Mouse (Mus musculus): ENCODE results near the gene Thnsl2. TPM values are rescaled to one million over a fixed set of nuclear protein-coding genes. Genes with fewer than 3 reads are reported as not detected.

Gene Thnsl2
- polyA plus RNA-seq, 1 experiment from 2014 or later: 6.4 TPM

DNA sequence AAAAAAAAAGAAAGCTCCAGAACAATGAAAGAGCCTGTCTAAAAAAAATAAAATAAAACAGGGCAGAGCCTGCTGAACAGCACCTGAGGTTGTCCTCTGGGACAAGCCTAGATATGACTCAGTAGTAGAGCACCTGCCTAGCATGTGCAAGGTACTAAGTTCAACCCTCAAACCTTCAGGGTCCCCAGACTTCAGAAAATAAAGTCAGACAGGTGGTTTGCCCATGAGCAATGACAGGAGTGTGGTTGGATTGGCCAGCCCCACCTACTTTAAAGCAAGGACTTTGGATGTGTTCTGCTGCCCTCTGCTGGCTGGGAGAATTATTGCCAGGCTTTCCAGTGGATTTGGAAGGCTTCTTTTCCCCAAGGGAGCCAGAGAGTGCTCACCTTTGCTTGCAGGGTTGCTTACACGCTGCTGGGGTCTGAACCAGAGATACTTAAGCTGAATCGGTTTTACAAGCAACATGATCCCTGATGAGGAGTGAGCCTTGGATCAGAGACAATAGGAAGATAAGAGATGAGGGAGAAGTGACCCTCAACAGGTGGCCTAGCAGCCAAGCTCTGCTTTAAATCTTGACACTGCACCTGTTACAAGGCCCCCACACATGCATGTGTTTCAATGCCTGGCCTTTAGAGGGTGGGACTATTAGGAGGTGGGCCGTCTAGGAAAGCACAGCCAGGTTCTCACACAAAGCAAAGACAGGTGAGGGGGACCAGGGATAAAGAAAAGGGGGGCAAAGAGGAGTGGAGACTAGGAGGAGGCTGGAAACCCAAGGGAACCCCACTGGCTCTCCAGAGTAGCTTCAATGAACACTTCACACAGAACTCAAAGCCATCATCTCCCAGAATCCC is 19.0 kb downstream of the Thnsl2 start:
- peak; percentile 83 for DNase-seq (ENCODE audit: low spot score)
- Histone ChIP-seq H3K27ac (replicated peaks) (no peak overlapping the region), H3K9me3 (replicated peaks) (no peaks in the 10 kb centered on the region), H3K27me3 (ENCODE audit: low read depth, poor library complexity, severe bottlenecking) (no peaks in the 10 kb centered on the region), H3K4me1 (no peaks in the 10 kb centered on the region), H3K4me3 (no peak overlapping the region), H3K36me3 (no peaks in the 10 kb centered on the region)
- 6% methylated on average over 3 of the region's 3 CpGs for WGBS

DNA sequence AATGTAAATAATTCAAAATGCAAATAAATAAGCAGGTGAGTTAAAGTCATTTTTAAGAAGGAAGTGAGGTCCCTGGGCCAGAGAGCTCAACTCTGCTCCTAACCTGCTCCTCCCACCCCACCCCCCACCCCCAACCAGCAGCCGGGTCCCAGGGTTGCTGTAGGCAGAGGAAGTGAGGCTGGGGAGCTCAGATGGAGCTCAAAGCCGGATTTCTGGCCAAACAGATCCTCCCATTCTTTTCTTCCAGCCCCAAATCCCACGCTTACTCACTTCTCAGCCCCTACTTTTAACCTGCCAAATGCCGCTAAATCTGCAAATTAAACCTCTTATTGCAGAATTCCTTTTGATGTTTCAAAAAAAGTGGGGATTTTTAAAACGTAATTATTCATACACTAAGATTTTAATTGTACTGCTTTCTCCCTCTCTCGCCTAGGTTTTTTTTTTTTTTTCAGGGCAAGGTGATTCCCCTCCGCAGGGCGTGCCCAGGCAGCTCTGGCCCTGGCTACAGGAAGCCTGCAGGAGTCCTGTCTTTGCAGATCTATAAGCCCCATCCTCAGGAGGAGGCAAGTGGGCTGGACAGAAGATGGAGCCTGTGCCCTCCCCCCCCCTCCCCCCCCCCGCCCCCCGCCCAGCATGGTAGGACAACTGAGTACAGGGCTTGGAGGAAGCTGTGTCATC is 24.5 kb downstream of the Thnsl2 start:
- Histone ChIP-seq H3K27me3 (ENCODE audit: low read depth, poor library complexity, severe bottlenecking) (no peaks in the 10 kb centered on the region), H3K36me3 (no peaks in the 10 kb centered on the region), H3K4me3 (no peak overlapping the region), H3K9me3 (replicated peaks) (no peaks in the 10 kb centered on the region), H3K4me1 (peaks cover 11% of the 10 kb centered on the region), H3K27ac (replicated peaks) (no peak overlapping the region)
- peak; percentile 13 for DNase-seq (ENCODE audit: low spot score)
- under 1% methylated on average over 10 of the region's 10 CpGs for WGBS

DNA sequence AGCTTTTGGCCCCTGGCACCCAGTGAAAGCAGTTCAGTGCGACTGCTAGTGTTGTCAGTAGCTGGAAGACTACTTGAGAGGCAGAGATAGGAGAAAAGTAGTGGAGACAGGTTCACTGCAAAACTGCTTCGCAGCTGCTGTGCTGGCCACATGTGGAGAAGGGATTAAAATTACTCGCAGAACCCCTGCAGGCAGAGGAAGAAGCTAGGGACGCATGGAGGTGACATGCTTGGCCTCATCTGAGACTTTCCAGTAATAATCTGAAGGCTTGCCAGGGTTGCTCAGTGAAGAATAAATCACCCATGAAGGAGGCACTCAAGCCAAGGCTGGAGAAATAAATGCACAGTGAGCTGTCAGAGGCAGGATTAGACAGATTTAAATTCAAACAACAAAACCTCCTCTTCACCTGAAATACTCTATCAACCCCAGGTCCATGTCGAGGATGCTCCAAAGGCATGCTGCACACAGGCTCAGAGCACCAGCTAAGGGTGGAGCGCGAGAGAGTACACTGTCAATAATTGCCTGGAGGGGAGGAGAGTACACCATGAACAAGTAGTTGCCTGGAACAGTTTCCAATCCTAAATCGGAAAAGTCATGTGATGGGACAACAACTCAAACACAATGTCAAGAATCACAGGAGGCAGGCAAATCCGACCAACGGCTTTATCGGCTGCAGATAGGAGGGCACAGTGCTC is 32.7 kb downstream of the Thnsl2 start:
- Histone ChIP-seq H3K9me3 (replicated peaks) (no peaks in the 10 kb centered on the region), H3K4me1 (0 out of 2 replicates have a peak, but pooled peaks cover 5% of the 10 kb centered on the region), H3K36me3 (no peaks in the 10 kb centered on the region), H3K27ac (replicated peaks) (no peak overlapping the region), H3K4me3 (no peak overlapping the region), H3K27me3 (ENCODE audit: low read depth, poor library complexity, severe bottlenecking) (no peaks in the 10 kb centered on the region)
- no peak for DNase-seq (ENCODE audit: low spot score)
- 69% methylated on average over 11 of the region's 11 CpGs for WGBS

GRCm38 (mm10) chr6:71106170-71106945 is 37.9 kb downstream of the Thnsl2 start:
- H3K27me3 ChIP-seq (ENCODE audit: low read depth, poor library complexity, severe bottlenecking): no peaks in the 10 kb centered on the region
- H3K9me3 ChIP-seq (replicated peaks): no peaks in the 10 kb centered on the region
- WGBS: 82% methylated on average over 19 of the region's 19 CpGs
- no peak overlapping the region for H3K4me3 ChIP-seq
- no peaks in the 10 kb centered on the region for H3K36me3 ChIP-seq
- no peak overlapping the region for H3K27ac ChIP-seq (replicated peaks)
- DNase-seq (ENCODE audit: low spot score): no peak
- 0 out of 2 replicates have a peak, but pooled peaks cover under 1% of the 10 kb centered on the region for H3K4me1 ChIP-seq

GRCm38 (mm10) chr6:71096126-71096525 is 48.1 kb downstream of the Thnsl2 start:
- Histone ChIP-seq H3K4me3 (no peak overlapping the region), H3K27ac (replicated peaks) (no peak overlapping the region), H3K4me1 (no peaks in the 10 kb centered on the region), H3K36me3 (no peaks in the 10 kb centered on the region), H3K9me3 (replicated peaks) (no peaks in the 10 kb centered on the region), H3K27me3 (ENCODE audit: low read depth, poor library complexity, severe bottlenecking) (no peaks in the 10 kb centered on the region)
- WGBS: 88% methylated on average over 3 of the region's 3 CpGs
- DNase-seq (ENCODE audit: low spot score): no peak

- Histone ChIP-seq H3K4me3 (no peak overlapping the region), H3K4me1 (no peaks in the 10 kb centered on the region), H3K36me3 (no peaks in the 10 kb centered on the region), H3K27ac (replicated peaks) (no peak overlapping the region), H3K9me3 (replicated peaks) (no peaks in the 10 kb centered on the region), H3K27me3 (ENCODE audit: low read depth, poor library complexity, severe bottlenecking) (no peaks in the 10 kb centered on the region)
- 78% methylated on average over 5 of the region's 5 CpGs for WGBS
- no peak for DNase-seq (ENCODE audit: low spot score)
These were observed 49.5 kb downstream of the Thnsl2 start for GRCm38 (mm10) chr6:71094693-71095092.

DNA sequence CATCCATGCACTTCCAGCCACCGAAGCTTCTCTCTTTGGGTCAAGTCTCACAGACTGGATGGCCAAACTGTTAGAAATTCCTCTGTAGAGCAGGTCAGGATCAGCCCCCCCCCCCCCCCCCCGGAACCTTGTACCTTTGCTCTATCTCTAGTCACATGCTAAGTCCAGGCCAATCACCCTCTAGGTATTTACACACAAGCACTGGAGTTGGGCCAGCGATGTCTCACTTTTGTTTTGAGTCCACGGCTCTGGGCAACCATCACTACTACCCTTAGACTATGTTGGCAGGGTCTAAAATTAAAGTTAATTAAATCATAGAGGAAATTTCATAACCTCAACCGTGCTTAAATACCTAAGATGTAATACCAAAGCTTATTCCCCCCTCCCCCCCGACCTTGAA is 50.6 kb downstream of the Thnsl2 start:
- H3K4me3 ChIP-seq: no peak overlapping the region
- WGBS: 87% methylated on average over 6 of the region's 6 CpGs

DNA sequence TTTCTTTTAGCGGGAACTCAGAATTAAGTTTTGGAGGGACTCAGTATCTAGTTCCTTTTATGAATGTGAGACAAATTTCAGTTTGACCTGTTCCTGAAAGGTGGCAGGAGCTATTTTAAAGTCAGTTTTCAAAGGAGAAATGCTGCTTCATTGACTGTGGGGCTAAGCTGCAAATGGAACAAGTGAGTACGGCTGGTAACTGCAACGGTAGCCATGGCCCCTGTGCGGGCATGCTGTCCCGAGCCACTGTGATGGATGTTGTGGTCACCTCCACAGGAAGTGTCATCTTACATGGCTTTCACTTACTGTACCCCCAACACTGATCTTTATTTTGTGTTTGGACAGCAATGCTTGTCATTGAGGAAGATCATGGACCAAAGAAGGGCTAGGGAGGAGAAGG is 53.8 kb downstream of the Thnsl2 start:
- Histone ChIP-seq H3K36me3 (no peaks in the 10 kb centered on the region), H3K4me3 (no peak overlapping the region), H3K27me3 (ENCODE audit: low read depth, poor library complexity, severe bottlenecking) (no peaks in the 10 kb centered on the region), H3K4me1 (no peaks in the 10 kb centered on the region), H3K27ac (replicated peaks) (no peak overlapping the region), H3K9me3 (replicated peaks) (no peaks in the 10 kb centered on the region)
- WGBS: 88% methylated on average over 5 of the region's 5 CpGs
- DNase-seq (ENCODE audit: low spot score): no peak

More for the DNA sequence above, 50.6 kb downstream of the Thnsl2 start:
- DNase-seq (ENCODE audit: low spot score): no peak
- Histone ChIP-seq H3K27ac (replicated peaks) (no peak overlapping the region), H3K27me3 (ENCODE audit: low read depth, poor library complexity, severe bottlenecking) (no peaks in the 10 kb centered on the region), H3K9me3 (replicated peaks) (no peaks in the 10 kb centered on the region), H3K36me3 (no peaks in the 10 kb centered on the region), H3K4me1 (no peaks in the 10 kb centered on the region)

DNA sequence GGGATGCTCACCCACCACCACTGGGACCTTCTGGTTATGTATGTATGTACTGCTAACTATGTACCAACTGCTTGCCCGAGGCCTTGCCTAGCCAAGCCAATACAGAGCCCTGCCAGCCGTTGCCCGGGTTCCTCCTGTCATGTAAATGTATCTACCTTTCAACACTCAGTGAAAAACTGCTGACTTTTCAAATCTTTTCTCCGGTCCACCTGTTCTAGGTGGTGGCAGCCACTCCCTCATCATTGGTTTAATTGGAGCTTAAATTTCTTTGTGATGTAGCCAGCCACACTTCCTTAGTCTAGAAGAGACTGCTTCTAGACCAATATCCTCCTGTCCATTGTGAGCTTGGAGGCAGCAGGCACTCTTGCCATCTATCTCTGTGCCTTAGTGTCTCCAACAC is 54.5 kb downstream of the Thnsl2 start:
- WGBS: 85% methylated on average over 4 of the region's 4 CpGs
- H3K27me3 ChIP-seq (ENCODE audit: low read depth, poor library complexity, severe bottlenecking): no peaks in the 10 kb centered on the region
- no peak for DNase-seq (ENCODE audit: low spot score)
- H3K4me1 ChIP-seq: no peaks in the 10 kb centered on the region
- H3K36me3 ChIP-seq: no peaks in the 10 kb centered on the region
- no peak overlapping the region for H3K27ac ChIP-seq (replicated peaks)
- no peak overlapping the region for H3K4me3 ChIP-seq
- no peaks in the 10 kb centered on the region for H3K9me3 ChIP-seq (replicated peaks)

DNA sequence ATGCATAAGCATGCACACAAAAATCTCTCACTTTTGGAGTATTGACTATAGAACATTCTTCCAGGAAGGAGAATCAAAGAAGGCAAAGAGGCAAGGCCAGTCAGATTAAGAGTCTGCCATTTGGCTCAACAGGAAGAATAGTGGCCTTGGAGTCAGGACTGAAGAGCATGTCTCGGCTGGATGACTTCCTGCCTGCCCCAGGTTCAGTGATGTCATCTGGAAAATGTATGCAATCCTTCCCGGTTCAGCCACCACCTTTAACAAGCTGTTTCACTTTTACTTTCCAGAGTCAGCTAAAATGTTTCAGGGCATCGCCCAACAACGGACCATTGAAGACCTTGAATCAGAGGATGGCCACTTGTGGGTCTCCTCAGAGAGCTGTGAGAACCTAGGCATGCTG is 55.2 kb downstream of the Thnsl2 start:
- WGBS: 78% methylated on average over 4 of the region's 4 CpGs
- no peaks in the 10 kb centered on the region for H3K36me3 ChIP-seq

GRCm38 (mm10) chr6:71083441-71083840 is 60.8 kb downstream of the Thnsl2 start:
- 79% methylated on average over 7 of the region's 7 CpGs for WGBS
- H3K36me3 ChIP-seq: no peaks in the 10 kb centered on the region
- no peaks in the 10 kb centered on the region for H3K4me1 ChIP-seq
- no peak overlapping the region for H3K4me3 ChIP-seq
- no peaks in the 10 kb centered on the region for H3K27me3 ChIP-seq (ENCODE audit: low read depth, poor library complexity, severe bottlenecking)
- no peaks in the 10 kb centered on the region for H3K9me3 ChIP-seq (replicated peaks)
- no peak overlapping the region for H3K27ac ChIP-seq (replicated peaks)
- DNase-seq (ENCODE audit: low spot score): no peak

More for the DNA sequence above, 55.2 kb downstream of the Thnsl2 start:
- no peaks in the 10 kb centered on the region for H3K27me3 ChIP-seq (ENCODE audit: low read depth, poor library complexity, severe bottlenecking)
- DNase-seq (ENCODE audit: low spot score): no peak
- H3K27ac ChIP-seq (replicated peaks): no peak overlapping the region
- no peaks in the 10 kb centered on the region for H3K9me3 ChIP-seq (replicated peaks)
- no peak overlapping the region for H3K4me3 ChIP-seq
- H3K4me1 ChIP-seq: no peaks in the 10 kb centered on the region

- H3K27me3 ChIP-seq (ENCODE audit: low read depth, poor library complexity, severe bottlenecking): no peaks in the 10 kb centered on the region
- WGBS: 91% methylated on average over 11 of the region's 11 CpGs
- no peak overlapping the region for H3K4me3 ChIP-seq
- no peaks in the 10 kb centered on the region for H3K4me1 ChIP-seq
- H3K36me3 ChIP-seq: no peaks in the 10 kb centered on the region
- H3K9me3 ChIP-seq (replicated peaks): no peaks in the 10 kb centered on the region
- H3K27ac ChIP-seq (replicated peaks): no peak overlapping the region
- no peak for DNase-seq (ENCODE audit: low spot score)
These were observed 62.2 kb downstream of the Thnsl2 start for GRCm38 (mm10) chr6:71082084-71082483.

Data from midbrain, embryonic 10.5 days (tissue).